Mouse (Mus musculus) MEL (cell line): ENCODE measurements at regions not wholly inside any gene's neighbourhood (a gene's known extent, or its start where the extent isn't known, plus 50 kb on each side); places are given as distances from the start of the nearest gene placed in this dataset.

Experiments
- DNase-seq: peaks from one replicate; pipeline ENCODE4 v3.0.0; 2011; ENCODE audit warnings: low read depth, low spot score
- H3K27ac ChIP-seq: 2 replicates; pipeline ENCODE4 v1.5.1; 2012; ENCODE audit warnings: low read depth, mild to moderate bottlenecking, control low read depth, low read length, moderate library complexity; ENCODE audit not compliant: control insufficient read depth
- H3K27me3 ChIP-seq, 2 experiments: fragments of 150-350 bp in 1 of 2; sonication (generic) in 1 of 2; 2 replicates each; pipeline ENCODE4 v1.6.1; 2012; ENCODE audit warnings: low read length in 2 of 2, mild to moderate bottlenecking in 2 of 2, improper control_type of control experiment in 1 of 2, moderate library complexity in 1 of 2; ENCODE audit not compliant: insufficient read depth in 2 of 2, control insufficient read depth in 1 of 2
- H3K36me3 ChIP-seq, 2 experiments: 2 replicates each; pipeline ENCODE4 v1.6.1; 2012 to 2014; ENCODE audit warnings: low read length in 2 of 2, improper control_type of control experiment in 1 of 2, inconsistent platforms in 1 of 2, mild to moderate bottlenecking in 1 of 2; ENCODE audit not compliant: insufficient read depth in 2 of 2, control insufficient read depth in 1 of 2
- H3K4me1 ChIP-seq, 2 experiments: fragments of 150-350 bp in 1 of 2; sonication (generic) in 1 of 2; 2 replicates each; pipeline ENCODE4 v1.6.1; 2012; ENCODE audit warnings: low read length in 2 of 2, improper control_type of control experiment in 1 of 2, mild to moderate bottlenecking in 1 of 2; ENCODE audit not compliant: insufficient read depth in 2 of 2, control insufficient read depth in 1 of 2
- H3K4me3 ChIP-seq, 2 experiments: fragments of 150-350 bp in 1 of 2; sonication (generic) in 1 of 2; 2 replicates each; pipeline ENCODE4 v1.5.1; 2012; ENCODE audit warnings: low read depth in 2 of 2, low read length in 2 of 2, mild to moderate bottlenecking in 2 of 2, moderate library complexity in 2 of 2, control low read depth in 1 of 2, improper control_type of control experiment in 1 of 2; ENCODE audit not compliant: control insufficient read depth in 1 of 2, insufficient read depth in 1 of 2
- H3K79me2 ChIP-seq: 2 replicates; pipeline ENCODE4 v1.6.1; 2012; ENCODE audit warnings: mild to moderate bottlenecking, low read length, moderate library complexity; ENCODE audit not compliant: control insufficient read depth, poor library complexity, insufficient read depth
- H3K9ac ChIP-seq: 2 replicates; pipeline ENCODE4 v1.6.1; 2012; ENCODE audit warnings: low read depth, mild to moderate bottlenecking, control low read depth, low read length, moderate library complexity; ENCODE audit not compliant: control insufficient read depth, poor library complexity, severe bottlenecking
- H3K9me3 ChIP-seq: fragments of 150-350 bp; sonication (generic); replicated peaks from 2 replicates; pipeline ENCODE4 v1.6.1; 2012; ENCODE audit warnings: mild to moderate bottlenecking, low read length, improper control_type of control experiment, moderate library complexity; ENCODE audit not compliant: insufficient read depth
- CHD2 ChIP-seq: IDR thresholded peaks from 2 replicates; pipeline ENCODE4 v1.6.1; 2011; ENCODE audit warnings: low read length, improper control_type of control experiment
- GABPA ChIP-seq: IDR thresholded peaks from 2 replicates; pipeline ENCODE4 v1.6.1; 2012; ENCODE audit warnings: low read depth, mild to moderate bottlenecking, inconsistent platforms, low read length, improper control_type of control experiment, moderate library complexity
- MAFK ChIP-seq: IDR thresholded peaks from 2 replicates; pipeline ENCODE4 v1.6.1; 2011; ENCODE audit warnings: low read depth, mild to moderate bottlenecking, low read length, improper control_type of control experiment, borderline replicate concordance
- MAX ChIP-seq: IDR thresholded peaks from 2 replicates; pipeline ENCODE4 v1.6.1; 2011; ENCODE audit warnings: low read length, improper control_type of control experiment
- MAZ ChIP-seq: IDR thresholded peaks from 2 replicates; pipeline ENCODE4 v1.6.1; 2012; ENCODE audit warnings: low read depth, mild to moderate bottlenecking, inconsistent platforms, low read length, improper control_type of control experiment
- MYB ChIP-seq: IDR thresholded peaks from 2 replicates; pipeline ENCODE4 v1.6.1; 2011; ENCODE audit warnings: mild to moderate bottlenecking, low read depth, low read length, improper control_type of control experiment
- NRF1 ChIP-seq: IDR thresholded peaks from 2 replicates; pipeline ENCODE4 v1.6.1; 2014; ENCODE audit warnings: low read depth, mild to moderate bottlenecking, inconsistent platforms, low read length, improper control_type of control experiment, moderate library complexity; ENCODE audit not compliant: poor library complexity, insufficient read depth, severe bottlenecking
- POLR2AphosphoS2 ChIP-seq: IDR thresholded peaks from 2 replicates; pipeline ENCODE4 v1.6.1; 2011; ENCODE audit warnings: low read length, improper control_type of control experiment
- RAD21 ChIP-seq: IDR thresholded peaks from 2 replicates; pipeline ENCODE4 v1.6.1; 2011; ENCODE audit warnings: mild to moderate bottlenecking, low read depth, low read length, improper control_type of control experiment
- RCOR1 ChIP-seq: IDR thresholded peaks from 2 replicates; pipeline ENCODE4 v1.6.1; 2012; ENCODE audit warnings: low read depth, mild to moderate bottlenecking, inconsistent platforms, low read length, improper control_type of control experiment
- SMC3 ChIP-seq: IDR thresholded peaks from 2 replicates; pipeline ENCODE4 v1.6.1; 2011; ENCODE audit warnings: low read depth, low read length, improper control_type of control experiment
- TAL1 ChIP-seq: IDR thresholded peaks from 2 replicates; pipeline ENCODE4 v1.6.1; 2012; ENCODE audit warnings: mild to moderate bottlenecking, inconsistent platforms, low read length, moderate library complexity, mixed read lengths
- UBTF ChIP-seq: IDR thresholded peaks from 2 replicates; pipeline ENCODE4 v1.6.1; 2012; ENCODE audit warnings: low read depth, mild to moderate bottlenecking, inconsistent platforms, low read length, improper control_type of control experiment, moderate library complexity, borderline replicate concordance; ENCODE audit not compliant: insufficient read depth
- ZC3H11A ChIP-seq: IDR thresholded peaks from 2 replicates; pipeline ENCODE4 v1.6.1; 2012; ENCODE audit warnings: low read depth, mild to moderate bottlenecking, inconsistent platforms, low read length, improper control_type of control experiment
- ZNF384 ChIP-seq: IDR thresholded peaks from 2 replicates; pipeline ENCODE4 v1.6.1; 2012; ENCODE audit warnings: low read depth, mild to moderate bottlenecking, inconsistent platforms, low read length, improper control_type of control experiment

- no peaks in the 10 kb centered on the region for H3K79me2 ChIP-seq
- H3K27ac ChIP-seq, result no peak overlapping the region
- H3K36me3 ChIP-seq, result no peaks in the 10 kb centered on the region
- H3K27me3 ChIP-seq, result peaks cover 0 to 2% of the 10 kb centered on the region in 2 experiments; a peak in 1 of 4 replicates
- H3K4me3 ChIP-seq, result no peak overlapping the region
- no peak for DNase-seq
- no peak overlapping the region for H3K9ac ChIP-seq
- H3K9me3 ChIP-seq, result no peaks in the 10 kb centered on the region
- H3K4me1 ChIP-seq, result no peaks in the 10 kb centered on the region; a peak in 1 of 4 replicates
- TF ChIP-seq UBTF (no peak), MAZ (no peak), NRF1 (no peak), MAX (no peak), ZNF384 (no peak), MYB (no peak), POLR2AphosphoS2 (no peak), GABPA (no peak), TAL1 (no peak), SMC3 (no peak)
Observed at GRCm38 (mm10) chr2:34014868-34015639, 127.3 kb upstream of the Mvb12b start.

DNA sequence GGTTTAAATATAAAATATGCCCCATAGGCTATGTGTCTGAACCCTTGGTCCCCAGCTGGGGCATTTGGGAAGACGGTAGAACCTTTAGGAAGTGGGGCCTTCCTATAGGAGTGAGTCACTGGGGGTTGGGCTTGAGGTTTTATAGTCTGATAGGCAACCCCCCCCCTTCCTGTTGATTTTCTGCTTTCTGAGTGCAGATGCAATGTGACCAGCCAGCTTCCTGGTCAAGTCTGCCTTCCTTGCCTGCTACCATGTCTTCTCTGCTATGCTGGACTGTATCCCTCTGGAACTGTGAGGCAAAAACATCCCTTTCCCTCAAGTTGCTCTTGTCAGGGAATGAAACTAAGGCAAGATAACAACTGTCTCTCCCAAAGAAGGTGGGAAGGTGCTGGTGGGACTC is 122.4 kb upstream of the Mvb12b start:
- no peaks in the 10 kb centered on the region for H3K79me2 ChIP-seq
- DNase-seq, result no peak
- no peaks in the 10 kb centered on the region for H3K9me3 ChIP-seq
- H3K9ac ChIP-seq, result no peak overlapping the region
- no peak overlapping the region for H3K27ac ChIP-seq
- H3K4me3 ChIP-seq, result no peak overlapping the region
- H3K4me1 ChIP-seq, result no peaks in the 10 kb centered on the region; a peak in 1 of 4 replicates
- no peak for TF ChIP-seq MAFK
- no peak for TF ChIP-seq SMC3
- TF ChIP-seq UBTF, result no peak
- TF ChIP-seq CHD2, result no peak
- no peak for TF ChIP-seq RAD21
- no peak for TF ChIP-seq ZC3H11A
- TF ChIP-seq RCOR1, result no peak
- TF ChIP-seq POLR2AphosphoS2, result no peak
- no peaks in the 10 kb centered on the region for H3K36me3 ChIP-seq
- H3K27me3 ChIP-seq, result peaks cover 2 to 4% of the 10 kb centered on the region in 2 experiments; a peak in 3 of 4 replicates
